Mouse (Mus musculus) kidney, adult 18-20 months (tissue): ENCODE results near the gene Prm1.
"Not testable (repeated sequence)": the region's sequence is repeated elsewhere in the genome, so short reads cannot be mapped to it uniquely, and the experiment has no call there.

Experiments
- DNase-seq: peaks from one replicate; pipeline ENCODE4 v3.0.0; 2021

Gene Prm1

GRCm38 (mm10) chr16:10821387-10821786 is 15.7 kb upstream of the Prm1 start:
- DNase-seq: no peak

- no peak for DNase-seq
Observed at GRCm38 (mm10) chr16:10819966-10820365, 14.3 kb upstream of the Prm1 start.

DNA sequence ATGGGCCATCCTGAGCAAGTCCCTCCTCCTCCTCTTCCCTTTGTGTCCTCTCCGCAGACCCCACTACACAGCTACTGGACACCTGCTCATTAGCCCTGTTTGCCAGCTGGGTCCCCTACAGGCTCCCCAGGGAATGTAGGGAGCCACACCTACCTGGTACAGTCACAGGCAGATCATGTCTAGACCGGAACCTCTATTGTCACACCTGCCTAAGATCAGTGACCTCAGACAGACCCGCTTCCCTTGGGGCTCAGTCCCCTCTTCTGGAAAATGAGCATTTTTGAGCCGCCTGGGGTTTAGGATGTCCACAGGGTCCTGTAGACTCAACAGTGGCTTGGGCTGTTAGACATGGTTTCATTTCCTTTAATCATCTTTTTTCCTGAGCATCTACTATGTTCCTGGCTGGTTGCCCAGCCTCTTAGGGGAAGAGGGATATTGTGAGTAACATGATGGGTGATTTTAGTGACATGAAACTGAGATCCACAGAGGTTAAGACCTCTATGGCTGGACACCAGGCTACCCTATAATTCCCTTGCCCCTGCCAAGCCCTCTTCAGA is 13.0 kb upstream of the Prm1 start:
- no peak for DNase-seq

- no peak for DNase-seq
Observed at GRCm38 (mm10) chr16:10814864-10815263, 9.2 kb upstream of the Prm1 start.

- DNase-seq: no peak
Observed at GRCm38 (mm10) chr16:10813726-10814125, 8.1 kb upstream of the Prm1 start.

DNA sequence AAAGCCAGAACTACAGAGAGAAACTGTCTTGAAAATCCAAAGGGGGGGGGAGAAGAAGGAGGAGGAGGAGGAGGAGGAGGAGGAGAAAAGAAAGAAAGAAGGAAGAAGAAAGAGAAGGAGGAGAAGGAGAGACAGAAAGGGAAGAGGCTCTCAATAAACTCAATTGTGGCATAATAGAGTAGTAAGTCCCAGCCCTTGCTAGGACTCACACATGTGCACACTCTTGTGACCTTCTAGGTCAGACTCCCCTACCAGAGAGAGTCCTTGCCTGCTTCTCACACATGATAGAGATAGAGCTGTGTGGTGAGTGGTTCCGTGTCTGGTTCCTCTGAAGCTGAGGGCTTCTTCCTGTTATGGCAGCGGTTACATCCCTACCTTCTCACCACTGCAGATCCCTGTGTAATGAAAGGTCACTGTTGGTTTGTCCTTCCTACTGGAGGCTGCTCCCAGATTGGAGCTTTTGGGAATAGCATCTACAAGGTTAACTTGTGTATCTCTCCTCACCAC is 7.3 kb upstream of the Prm1 start, which contains the start of gene Gm11172:
TSS of gene Gm11172 (plus strand) at position 51 of the 507 bp plus-strand sequence.
- DNase-seq: no peak

DNA sequence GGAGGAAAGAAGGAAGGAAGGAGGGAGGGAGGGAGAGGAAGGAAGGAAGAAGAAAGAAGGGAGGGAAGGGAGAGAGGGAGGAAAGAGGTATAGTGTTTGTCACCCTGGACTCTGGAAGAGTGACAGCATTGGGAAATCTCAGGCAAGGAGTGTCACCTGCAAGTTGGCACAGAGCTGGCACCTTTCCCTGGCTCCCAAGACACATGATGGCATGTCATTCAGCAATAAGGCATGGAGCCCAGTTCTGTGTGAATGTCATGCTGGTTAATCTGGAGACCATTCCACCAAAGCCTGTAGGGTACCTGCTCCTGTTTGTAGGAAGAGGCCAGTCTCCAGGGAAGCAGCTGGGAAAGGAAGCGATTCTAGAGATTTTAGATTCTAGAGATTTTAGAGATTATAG is 4.7 kb upstream of the Prm1 start:
- DNase-seq: no peak

- DNase-seq: not testable (repeated sequence)
Observed at GRCm38 (mm10) chr16:10802420-10802819, 3.2 kb downstream of the Prm1 start.

GRCm38 (mm10) chr16:10796034-10796433 is 9.6 kb downstream of the Prm1 start, which contains the start of gene Prm2:
Prm2 (minus strand) TSS chr16:10796134.
- no peak for DNase-seq

GRCm38 (mm10) chr16:10790702-10791101 is 14.9 kb downstream of the Prm1 start, which contains the start of gene Prm3:
Prm3 (minus strand) TSS chr16:10790914.
- no peak for DNase-seq

DNA sequence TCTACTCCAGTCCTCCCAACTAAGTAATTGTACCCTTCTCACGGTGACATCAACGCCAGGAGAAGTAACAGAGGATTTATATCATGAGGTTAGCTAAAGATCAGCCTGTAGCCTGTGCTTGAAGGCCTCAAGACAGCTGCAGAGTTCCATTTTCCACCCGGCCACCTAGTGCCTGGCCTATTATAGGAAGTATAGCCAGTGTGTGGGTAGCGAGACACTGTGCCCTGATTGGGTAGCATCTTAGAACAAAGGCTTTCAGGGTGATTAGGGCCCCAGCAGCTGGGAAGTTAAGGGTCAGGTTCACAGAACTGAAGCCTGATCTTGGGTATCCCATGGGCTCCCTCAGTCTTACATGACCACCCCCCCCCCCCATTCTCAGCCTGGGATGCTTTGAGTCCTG is 16.8 kb downstream of the Prm1 start:
- no peak for DNase-seq

- DNase-seq: no peak
Observed at GRCm38 (mm10) chr16:10788271-10788670, 17.4 kb downstream of the Prm1 start, which contains the start of gene Tnp2. Tnp2 (minus strand) TSS chr16:10788660.

GRCm38 (mm10) chr16:10787548-10788058 is 18.0 kb downstream of the Prm1 start:
- DNase-seq: no peak

DNA sequence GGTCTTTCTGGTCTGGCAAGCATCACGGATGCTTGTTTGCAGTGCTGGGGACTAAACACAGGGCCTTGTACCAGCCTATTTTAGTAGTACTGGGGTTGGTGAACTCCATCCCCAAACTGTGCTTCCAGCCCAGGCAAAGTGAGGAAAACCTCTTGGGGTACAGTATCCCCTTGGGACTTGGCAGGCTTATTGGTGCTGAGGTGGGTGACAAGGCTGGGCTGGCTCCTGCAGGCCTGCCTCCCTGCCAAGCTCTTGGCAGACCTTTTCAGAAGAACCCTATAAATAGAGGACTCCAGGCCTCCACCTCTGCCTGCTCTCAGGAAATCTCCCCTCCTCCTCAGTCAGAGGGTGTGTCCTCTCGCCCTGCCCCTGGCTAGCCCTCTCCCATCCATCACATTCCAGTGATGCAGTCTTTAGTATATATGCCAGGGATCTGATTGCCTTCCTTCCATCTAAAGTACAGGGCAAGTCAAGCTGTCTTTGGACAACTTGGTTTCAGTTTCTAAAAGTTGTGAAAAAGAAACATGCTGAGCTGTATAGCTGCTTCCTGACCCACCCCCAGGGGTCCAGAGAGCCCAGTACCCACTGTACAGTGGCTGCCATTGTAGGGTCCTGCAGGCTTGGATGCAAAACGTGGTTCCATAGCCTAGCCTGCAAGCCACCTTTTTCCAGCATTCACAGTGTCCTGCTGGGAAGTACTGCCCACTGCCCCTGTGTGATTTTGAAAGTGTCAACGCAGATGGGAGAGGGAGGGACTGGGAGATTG is 18.7 kb downstream of the Prm1 start:
- no peak for DNase-seq

DNA sequence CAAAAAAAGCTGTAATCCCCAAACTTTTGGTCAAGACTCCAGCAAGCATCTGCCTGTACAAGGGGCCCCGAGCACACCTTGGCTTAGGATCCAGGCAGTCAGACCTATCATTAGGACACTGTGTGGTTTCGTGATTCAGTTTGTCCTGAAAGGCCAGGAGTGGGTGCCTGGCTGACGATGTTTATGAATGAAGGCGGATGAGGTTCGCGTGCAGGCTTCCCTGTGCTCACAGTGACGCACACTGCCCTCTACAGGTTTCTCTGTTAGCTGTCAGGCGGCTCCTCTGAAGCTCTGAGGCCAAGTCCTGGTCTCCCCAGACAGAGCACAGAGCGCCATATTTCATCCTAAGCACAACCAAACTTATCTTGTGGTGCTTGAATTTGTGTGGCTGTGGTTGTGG is 19.4 kb downstream of the Prm1 start:
- peak; percentile 81 for DNase-seq

DNA sequence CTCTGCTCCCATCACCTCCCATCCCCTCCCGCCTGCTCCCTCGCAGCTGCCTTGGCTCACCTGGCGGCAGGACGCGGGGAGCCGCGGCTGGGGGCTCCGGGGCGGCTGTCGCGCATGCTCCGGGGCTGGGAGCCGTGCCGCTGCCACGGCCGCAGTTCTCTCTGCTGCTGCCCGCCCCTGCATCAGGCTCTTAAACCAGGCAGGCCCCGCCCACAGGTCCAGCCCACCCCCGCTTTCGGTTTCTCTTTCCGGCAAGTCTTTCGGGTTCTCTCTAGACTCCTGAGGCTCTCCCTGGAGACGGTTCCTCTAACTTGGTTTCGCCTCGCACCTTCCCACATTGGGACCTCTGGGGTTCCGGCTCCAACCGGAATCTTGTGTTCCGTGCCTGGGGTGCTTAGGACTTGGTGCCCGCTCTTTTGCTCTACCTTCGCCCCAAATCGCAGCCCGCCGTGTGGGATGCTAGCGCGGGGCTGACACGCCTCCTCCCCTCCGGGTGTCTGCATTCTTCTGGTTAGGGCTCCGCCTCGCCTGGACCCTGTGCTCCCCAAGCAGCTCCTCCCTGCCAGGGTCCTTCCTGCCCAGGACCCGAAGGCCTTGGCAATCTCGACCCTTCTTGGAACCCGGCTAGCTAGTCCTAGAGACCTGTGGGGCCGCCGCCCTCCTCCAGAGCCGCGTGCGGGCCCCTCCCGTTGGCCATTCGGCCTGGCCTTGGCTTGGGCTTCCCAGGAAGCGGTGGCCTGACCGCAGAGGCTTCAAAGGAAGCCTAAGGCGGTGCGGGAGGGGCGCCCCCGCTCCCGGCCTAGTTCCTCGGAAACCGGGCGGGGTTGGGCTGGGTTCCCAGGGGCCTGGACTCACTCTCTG is 20.0 kb downstream of the Prm1 start, which contains the start of gene Socs1:
TSS of gene Socs1 (minus strand) at position 166 of the 861 bp plus-strand sequence.
- DNase-seq: peak; percentile 88

GRCm38 (mm10) chr16:10784793-10785370 is 20.8 kb downstream of the Prm1 start:
- peak; percentile 90 for DNase-seq

- peak; percentile 47 for DNase-seq
Observed at GRCm38 (mm10) chr16:10783883-10784792, 21.5 kb downstream of the Prm1 start.

DNA sequence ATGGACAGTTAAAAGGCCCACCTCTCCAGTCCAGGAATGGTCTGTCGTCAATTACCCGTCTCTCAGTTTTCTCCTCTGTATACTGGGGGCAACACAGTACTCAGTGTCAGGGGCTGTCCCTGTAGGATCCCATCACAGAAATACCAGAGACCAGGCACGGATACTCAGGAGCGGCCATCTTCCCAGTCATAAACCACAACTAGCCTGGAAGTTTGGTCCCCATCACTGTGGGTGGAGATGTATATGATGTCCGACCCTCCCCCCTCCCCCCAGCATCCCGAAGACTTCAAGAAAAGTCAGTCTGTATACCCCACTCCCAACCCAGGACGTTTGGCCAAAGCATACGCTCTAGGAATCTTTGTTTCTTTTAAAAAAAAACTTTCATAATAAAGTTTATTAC is 22.2 kb downstream of the Prm1 start:
- DNase-seq: no peak

GRCm38 (mm10) chr16:10783152-10783434 is 22.5 kb downstream of the Prm1 start:
- no peak for DNase-seq

GRCm38 (mm10) chr16:10782377-10783151 is 23.1 kb downstream of the Prm1 start:
- DNase-seq: peak; percentile 24
